Mouse (Mus musculus) embryo, embryonic 11 days (tissue): ENCODE measurements around the gene Sap30l.
"Not testable (repeated sequence)": the region's sequence is repeated elsewhere in the genome, so short reads cannot be mapped to it uniquely, and the experiment has no call there.

Experiments
- DNase-seq: peaks from one replicate; pipeline ENCODE4 v3.0.0-alpha.2; 2015

Sap30l gene

DNA sequence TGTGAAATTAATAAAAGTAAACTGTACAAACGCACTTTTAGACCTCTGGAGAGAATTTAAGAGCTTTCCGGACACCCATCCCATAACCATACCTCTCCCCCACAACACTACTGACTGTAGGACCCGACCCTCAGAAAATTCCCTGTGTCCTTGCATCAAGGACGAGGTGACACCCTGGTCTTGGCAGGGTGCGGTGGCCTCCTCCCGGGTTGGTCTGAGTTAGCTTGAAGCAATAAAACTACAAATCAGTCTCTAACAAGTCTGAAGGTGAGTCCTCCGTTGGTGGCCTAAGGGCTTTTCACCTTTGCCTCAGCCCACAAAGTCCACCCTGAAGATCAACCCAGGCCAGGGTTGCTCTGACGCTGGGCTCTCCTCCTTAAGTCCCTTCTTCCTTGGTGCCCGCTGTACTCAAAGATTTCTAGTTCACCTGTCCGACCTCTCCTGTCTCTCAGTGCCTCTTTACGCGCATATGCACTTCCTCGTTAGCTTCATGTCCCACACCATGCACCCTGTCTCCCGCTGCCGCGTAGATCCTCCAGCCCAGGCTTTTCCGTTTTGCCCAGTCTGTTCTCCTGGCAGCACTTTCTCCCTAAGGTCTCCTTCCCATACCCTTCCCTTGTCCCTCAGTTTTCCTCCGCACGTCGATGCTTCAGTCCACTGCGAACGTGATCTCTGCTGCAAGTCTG, 1.0 kb upstream of the Sap30l start:
- no peak for DNase-seq

- peak; percentile 58 for DNase-seq
Measured at GRCm38 (mm10) chr11:57801766-57802510, 501 bp downstream of the Sap30l start.

DNA sequence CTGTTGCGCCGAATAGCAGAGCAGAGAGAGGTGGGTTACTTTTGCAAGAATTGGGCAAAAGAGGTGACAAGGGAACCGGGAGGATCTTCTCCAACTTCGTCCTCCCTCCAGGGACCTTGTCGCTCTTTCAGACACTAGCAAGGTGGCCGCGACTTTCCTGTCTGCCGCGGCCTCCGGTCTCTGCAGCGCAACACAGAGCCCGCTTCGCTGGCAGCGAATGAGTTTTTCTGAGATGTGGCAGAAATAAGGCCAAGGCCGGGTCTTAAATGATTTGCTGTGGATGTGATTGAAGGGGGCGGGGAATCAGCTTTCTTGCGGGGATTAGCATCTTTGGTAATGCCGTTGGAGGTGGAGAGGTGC, 1.1 kb downstream of the Sap30l start:
- DNase-seq = peak; percentile 47

- DNase-seq = no peak
Measured at GRCm38 (mm10) chr11:57805047-57805446, 3.6 kb downstream of the Sap30l start.

DNA sequence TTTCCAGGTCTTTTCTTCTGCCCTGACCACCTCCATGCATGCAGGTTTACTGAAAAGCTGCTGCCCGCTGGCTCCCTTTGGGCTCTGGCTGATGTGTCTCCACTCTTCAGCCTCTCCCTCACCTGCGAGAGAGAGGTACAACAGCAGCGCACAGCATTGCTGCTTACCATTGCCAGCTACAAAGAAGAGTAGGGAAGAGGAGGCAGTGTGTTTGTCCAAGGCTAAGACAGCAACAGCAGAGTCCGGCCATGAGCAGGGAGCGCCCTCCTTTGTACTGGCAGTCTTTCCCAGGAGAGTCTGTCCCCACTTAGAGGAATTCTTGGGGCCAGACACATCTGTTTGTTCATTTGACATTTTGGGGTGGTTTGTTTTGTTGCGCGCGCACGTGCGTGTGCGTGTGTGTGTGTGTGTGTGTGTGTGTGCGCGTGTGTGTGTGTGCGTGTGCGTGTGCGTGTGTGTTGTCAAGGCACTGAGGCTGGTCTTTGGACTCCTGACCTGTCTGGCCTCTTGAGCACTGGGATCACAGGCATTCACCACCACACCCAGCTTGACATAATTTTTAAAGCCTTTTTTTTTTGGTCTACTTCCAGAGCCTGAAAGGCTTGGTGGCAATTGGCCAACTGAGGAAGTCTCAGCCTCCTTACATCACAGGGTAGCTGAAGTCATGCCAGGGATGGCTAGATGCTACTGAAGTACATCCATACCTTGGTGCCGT, 7.7 kb downstream of the Sap30l start:
- no peak for DNase-seq

GRCm38 (mm10) chr11:57809732-57810098, 8.3 kb downstream of the Sap30l start:
- DNase-seq = no peak

- no peak for DNase-seq
Measured at GRCm38 (mm10) chr11:57811006-57811405, 9.6 kb downstream of the Sap30l start.

- DNase-seq = no peak
Measured at GRCm38 (mm10) chr11:57812212-57812611, 10.8 kb downstream of the Sap30l start.

DNA sequence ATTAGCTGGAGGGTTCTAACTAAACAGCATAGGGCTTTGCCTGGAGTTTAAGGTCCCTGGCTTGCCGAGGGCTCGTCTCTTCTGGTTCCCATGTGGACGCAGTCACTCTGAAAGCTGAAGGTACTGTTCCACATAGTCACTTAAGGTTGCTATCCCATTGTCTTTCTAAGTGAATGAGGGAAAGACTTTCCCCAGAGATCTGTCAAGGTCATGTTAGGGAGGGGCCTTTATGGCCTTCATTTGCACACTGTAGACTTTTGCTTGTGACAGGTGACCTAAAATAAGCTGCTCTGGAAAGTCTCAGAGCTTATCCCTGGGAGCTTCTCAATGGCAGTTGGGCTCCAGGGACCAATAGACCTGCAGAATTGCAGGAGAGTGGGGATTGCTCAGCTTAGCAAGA, 12.2 kb downstream of the Sap30l start:
- DNase-seq = no peak

DNA sequence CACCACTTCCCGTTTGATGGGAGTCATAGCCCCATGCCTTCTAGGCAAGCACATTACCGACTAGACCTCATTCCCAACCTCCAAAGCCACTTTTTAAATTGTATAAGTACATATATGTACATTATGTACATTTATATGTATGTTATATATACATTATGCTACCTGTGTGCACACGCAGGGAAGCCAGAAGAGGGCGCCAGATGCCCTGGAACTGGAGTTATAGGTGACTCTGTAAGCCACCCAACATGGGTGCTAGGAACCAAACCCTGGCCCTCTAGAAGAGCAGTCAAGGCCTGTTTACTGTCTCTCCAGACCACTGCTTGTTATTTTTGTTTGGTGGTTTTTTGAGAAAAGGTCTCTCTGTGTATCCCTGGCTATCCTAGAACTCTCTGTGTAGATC, 16.8 kb downstream of the Sap30l start:
- no peak for DNase-seq

DNA sequence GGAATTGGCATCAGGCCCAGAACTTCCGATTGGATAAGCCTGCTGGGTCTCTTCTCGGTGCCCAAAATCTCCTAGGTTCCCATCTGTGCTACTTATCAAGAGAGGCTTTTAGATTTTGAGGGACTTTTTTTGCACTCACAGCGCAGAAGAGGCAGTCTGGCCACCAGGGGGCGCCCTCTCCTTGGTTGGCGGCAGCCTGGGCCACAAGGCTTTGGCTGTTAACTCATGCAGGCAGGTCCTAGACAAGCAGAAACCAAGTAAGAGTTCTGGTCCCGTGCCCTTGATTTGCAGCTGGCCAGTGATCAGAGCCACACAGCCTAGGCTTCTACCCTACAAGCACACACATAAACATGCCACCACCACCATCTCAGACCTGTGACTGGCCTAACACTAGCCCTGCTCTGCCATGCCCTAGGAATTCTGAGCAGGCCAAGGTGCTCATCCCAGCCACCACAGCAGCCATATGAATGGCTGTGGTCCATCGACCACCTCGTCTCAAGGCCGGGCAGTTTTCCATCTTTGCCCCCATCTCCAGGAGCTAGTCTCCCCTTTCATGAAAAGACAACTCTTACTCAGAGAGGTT, 18.7 kb downstream of the Sap30l start:
- peak; percentile 86 for DNase-seq

DNA sequence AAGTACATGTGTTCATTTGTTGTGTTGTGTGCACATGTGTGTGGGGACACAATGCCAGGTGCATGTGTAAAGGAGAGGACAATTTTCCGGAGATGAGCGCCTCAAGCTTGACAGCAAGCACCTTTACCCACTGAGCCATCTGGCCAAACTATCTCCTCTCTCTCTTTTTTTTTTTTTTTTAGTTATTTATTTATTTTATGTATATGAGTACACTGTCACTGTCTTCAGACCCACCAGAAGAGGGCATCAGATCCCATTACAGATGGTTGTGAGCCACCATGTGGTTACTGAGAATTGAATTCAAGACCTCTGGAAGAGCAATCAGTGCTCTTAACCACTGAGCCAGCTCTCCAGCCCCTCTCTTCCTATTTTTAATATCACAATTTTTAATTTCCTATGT, 21.7 kb downstream of the Sap30l start:
- DNase-seq = not testable (repeated sequence)

- DNase-seq = no peak
Measured at GRCm38 (mm10) chr11:57823714-57824113, 22.3 kb downstream of the Sap30l start.

DNA sequence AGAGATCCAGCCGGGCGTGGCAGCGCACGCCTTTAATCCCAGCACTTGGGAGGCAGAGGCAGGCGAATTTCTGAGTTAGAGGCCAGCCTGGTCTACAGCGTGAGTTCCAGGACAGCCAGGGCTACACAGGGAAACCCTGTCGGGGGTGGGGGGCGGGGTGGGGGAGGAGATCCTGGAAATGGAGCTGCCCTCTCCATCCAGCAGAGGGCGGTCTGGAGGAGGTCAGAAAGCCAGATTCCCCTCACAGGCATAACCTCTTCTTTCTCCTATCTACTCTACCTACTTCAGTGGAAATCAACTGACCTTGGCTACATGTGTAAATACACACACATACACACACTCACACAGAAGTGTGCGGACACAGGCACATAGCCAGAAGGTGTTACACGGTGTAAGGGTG, 23.8 kb downstream of the Sap30l start:
- not testable (repeated sequence) for DNase-seq

- peak; percentile 62 for DNase-seq
Measured at GRCm38 (mm10) chr11:57827048-57827914, 25.8 kb downstream of the Sap30l start.

GRCm38 (mm10) chr11:57827915-57828545, 26.6 kb downstream of the Sap30l start:
- peak; percentile 47 for DNase-seq

DNA sequence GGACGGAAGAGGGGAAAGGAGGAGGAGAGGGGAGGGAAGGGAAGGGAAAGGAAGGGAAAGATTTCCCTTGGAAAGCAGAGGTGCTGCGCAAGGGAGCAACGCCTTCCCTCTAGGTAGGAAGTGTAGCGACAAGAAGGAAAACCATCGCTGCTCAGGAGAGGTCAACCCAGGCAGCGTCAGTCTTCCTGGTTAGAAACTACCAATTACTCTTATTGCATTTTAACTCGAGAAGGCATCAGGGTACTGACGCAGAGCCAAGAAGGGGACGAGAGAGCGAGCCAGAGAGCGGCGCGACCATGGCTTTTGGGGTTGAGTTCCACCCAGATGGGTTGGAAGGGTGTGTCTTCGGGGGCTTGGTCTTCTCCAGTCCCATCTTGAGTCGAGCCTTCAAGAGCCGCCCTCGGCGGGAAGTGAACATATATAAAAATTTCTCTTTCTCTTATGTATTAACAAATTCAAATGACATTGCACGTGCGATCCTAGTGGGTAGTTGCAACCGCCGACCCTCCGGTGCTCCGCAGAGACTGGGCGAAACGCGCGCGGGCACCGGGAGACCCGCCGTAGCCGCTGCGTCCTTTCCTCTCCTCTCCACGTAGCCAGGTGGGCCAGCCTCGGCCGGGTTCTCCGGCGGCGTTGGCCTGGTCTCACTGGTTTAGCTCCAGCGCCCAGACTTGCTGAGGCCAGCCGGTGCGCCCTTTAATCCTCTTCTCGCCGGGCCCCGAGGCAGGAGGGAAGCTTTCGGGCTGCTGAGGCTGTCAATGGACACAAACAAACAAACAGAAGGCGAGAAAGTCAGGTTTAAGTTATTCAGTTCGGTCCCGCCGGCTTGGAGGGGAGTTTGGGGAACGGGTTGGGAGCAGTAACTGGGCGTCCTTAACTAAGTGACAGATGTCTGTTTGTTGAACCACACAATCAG, 27.8 kb downstream of the Sap30l start:
- DNase-seq = peak; percentile 56

GRCm38 (mm10) chr11:57829871-57830775, 28.7 kb downstream of the Sap30l start:
- peak; percentile 35 for DNase-seq

DNA sequence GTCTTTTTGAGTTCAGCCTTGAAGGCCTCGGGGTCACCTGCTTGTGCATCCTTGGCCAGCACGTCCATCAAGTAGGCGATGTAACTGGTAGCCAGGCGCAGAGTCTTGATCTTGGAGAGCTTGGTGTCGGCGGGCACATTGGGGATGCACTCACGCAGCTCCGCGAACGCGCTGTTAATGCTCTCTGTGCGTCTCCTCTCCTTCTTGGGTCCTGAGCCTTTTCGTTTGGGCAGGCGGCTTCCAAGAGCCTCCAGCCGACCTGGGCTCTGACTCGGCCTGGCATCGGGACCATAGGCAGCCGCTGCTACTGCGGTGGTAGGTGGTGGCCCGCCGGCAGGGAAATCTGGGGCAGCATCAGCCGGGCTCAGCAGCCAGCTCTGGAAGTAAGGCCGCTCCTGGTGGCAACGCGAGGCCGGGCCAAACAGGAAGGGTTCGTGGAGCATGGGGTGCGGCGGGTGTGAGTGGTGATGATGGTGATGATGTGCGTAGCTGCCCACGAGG, 29.9 kb downstream of the Sap30l start:
- peak; percentile 39 for DNase-seq

DNA sequence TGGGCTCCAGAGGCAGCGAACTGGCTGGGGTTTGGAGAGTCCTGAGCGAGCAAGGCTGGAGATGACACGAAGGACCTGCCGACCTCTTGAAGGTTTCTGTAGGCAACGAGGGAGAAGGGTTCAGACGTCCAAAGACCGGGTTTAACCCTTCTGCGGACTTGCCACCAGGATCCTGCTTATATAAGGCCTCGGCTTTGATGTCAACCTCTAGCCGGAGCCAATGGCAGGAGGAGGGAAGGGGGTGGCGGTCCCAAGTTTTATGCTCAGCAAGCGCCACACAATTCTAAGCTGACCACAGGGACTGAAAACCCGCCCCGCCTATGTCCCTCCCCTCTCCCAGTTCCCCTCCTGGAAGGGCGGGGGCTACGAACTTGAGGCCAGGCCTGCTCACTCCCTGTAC, 30.4 kb downstream of the Sap30l start:
- DNase-seq = peak; percentile 57
